Mouse (Mus musculus): ENCODE measurements around the gene Clmp.

GRCm38 (mm10) chr9:40814060-40814459 lies 128.3 kb downstream of the Clmp start:
- TF ChIP-seq ZC3H11A (IDR thresholded peaks at IDR 0.05; ENCODE audit: borderline replicate concordance, low read depth, low read length) (no peak), CHD2 (IDR thresholded peaks at IDR 0.05; ENCODE audit: low read depth, low read length) (no peak), MAFK (IDR thresholded peaks at IDR 0.05; ENCODE audit: insufficient read depth, low read depth, low read length) (no peak)
